Mouse (Mus musculus): ENCODE measurements around the gene Rab5b. TPM values are rescaled to one million over a fixed set of nuclear protein-coding genes. Genes with fewer than 3 reads are reported as not detected.

Gene Rab5b
- total and polyA plus RNA-seq, 3 experiments: 68.9 to 80.0 (median 72.8) TPM

DNA sequence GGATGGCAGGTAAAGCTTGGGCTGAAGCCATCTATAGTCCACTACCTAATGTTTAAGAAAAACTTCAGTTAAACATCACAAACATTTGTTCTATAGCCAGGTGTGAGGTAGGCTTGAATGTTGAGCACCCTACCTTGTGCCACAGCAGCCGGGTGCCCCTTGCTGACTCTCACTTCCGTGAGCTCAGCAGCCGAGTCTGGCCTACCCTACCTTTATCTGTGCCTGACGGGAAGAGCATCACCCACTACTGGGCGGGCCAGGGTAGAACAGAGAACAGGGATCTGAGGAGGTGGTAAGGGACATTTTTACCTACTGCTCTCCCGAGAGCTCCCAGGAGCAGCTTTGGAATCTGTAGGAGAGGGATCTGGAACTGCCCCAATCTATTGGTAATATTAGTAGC lies 53.3 kb downstream of the Rab5b start:
- no peaks in the 10 kb centered on the region for H3K79me2 ChIP-seq (replicated peaks; ENCODE audit: control insufficient read depth, insufficient read depth, low read length)
- DNase-seq: no peak
- peaks cover 3% of the 10 kb centered on the region for H3K4me1 ChIP-seq (ENCODE audit: control insufficient read depth, insufficient read depth, low read length)
- no peak overlapping the region for H3K9ac ChIP-seq (ENCODE audit: low read depth, low read length)
- no peak for TF ChIP-seq CTCF (IDR thresholded peaks at IDR 0.05)
- TF ChIP-seq POLR2A (IDR thresholded peaks at IDR 0.05; ENCODE audit: insufficient read depth, low read depth, low read length): no peak
- no peak for TF ChIP-seq EP300 (IDR thresholded peaks at IDR 0.05; ENCODE audit: insufficient read depth, low read depth, low read length)
- no peaks in the 10 kb centered on the region for H3K36me3 ChIP-seq (ENCODE audit: control insufficient read depth, insufficient read depth, low read length)
- H3K4me3 ChIP-seq: no peak overlapping the region
- 82% methylated on average over 6 of the region's 6 CpGs for WGBS
- intact Hi-C loops (cut with DNase I): no loop called here
- no peak overlapping the region for H3K27ac ChIP-seq
- no peaks in the 10 kb centered on the region for H3K27me3 ChIP-seq (ENCODE audit: control insufficient read depth, insufficient read depth, low read length)

DNA sequence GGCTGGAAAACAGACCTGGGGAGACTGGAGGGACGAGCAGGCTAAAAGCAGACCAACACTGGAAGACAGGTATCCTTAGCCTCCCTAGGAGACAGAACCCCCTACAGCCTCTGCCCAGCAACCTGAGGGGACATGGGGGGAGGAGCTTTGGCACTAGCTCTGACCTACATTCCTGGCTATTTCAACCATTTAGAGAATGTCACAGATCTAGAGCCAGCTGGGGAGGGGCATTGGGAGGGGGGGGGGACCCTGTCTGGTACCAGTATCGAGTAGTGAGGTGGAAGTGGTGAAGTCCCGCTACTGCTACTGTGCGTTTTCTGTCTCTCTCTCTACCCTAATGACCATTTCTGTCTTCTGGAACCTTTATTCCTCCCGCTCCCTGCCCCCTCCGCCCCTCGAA lies 54.2 kb downstream of the Rab5b start:
- no peak for TF ChIP-seq CTCF (IDR thresholded peaks at IDR 0.05)
- TF ChIP-seq POLR2A (IDR thresholded peaks at IDR 0.05; ENCODE audit: insufficient read depth, low read depth, low read length): no peak
- TF ChIP-seq EP300 (IDR thresholded peaks at IDR 0.05; ENCODE audit: insufficient read depth, low read depth, low read length): no peak
- Histone ChIP-seq H3K9ac (ENCODE audit: low read depth, low read length) (no peak overlapping the region), H3K4me3 (no peak overlapping the region), H3K27ac (no peak overlapping the region), H3K4me1 (ENCODE audit: control insufficient read depth, insufficient read depth, low read length) (peaks cover 3% of the 10 kb centered on the region), H3K79me2 (replicated peaks; ENCODE audit: control insufficient read depth, insufficient read depth, low read length) (no peaks in the 10 kb centered on the region), H3K27me3 (ENCODE audit: control insufficient read depth, insufficient read depth, low read length) (no peaks in the 10 kb centered on the region), H3K36me3 (ENCODE audit: control insufficient read depth, insufficient read depth, low read length) (no peaks in the 10 kb centered on the region)
- DNase-seq: no peak
- WGBS: 60% methylated on average over 7 of the region's 7 CpGs
- intact Hi-C loops (cut with DNase I): no loop called here

DNA sequence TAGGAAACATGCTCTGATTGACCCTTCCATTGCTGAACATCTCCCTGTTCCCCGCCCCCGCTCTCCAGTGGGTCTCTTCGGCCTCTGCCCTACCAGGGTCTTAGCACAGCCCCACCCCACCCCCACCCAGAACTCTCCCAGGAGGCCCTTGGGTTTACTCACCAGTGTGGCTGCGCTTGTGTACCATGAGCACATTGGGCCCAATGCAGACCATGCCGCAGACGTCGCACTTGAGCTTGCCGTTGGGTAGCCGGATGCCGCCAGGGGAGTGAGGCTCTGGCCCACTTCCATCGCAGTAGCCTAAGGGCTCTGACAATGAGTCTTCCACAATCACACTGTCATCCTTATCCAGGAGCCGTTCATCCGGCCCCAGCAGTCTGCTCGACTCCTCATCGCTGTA lies 55.2 kb downstream of the Rab5b start:
- Histone ChIP-seq H3K4me3 (no peak overlapping the region), H3K27me3 (ENCODE audit: control insufficient read depth, insufficient read depth, low read length) (no peaks in the 10 kb centered on the region), H3K9ac (ENCODE audit: low read depth, low read length) (no peak overlapping the region), H3K4me1 (ENCODE audit: control insufficient read depth, insufficient read depth, low read length) (no peaks in the 10 kb centered on the region), H3K27ac (no peak overlapping the region), H3K36me3 (ENCODE audit: control insufficient read depth, insufficient read depth, low read length) (no peaks in the 10 kb centered on the region), H3K79me2 (replicated peaks; ENCODE audit: control insufficient read depth, insufficient read depth, low read length) (no peaks in the 10 kb centered on the region)
- WGBS: 89% methylated on average over 15 of the region's 15 CpGs
- DNase-seq: no peak
- intact Hi-C loops (cut with DNase I): no loop called here
- no peak for TF ChIP-seq CTCF (IDR thresholded peaks at IDR 0.05)
- TF ChIP-seq POLR2A (IDR thresholded peaks at IDR 0.05; ENCODE audit: insufficient read depth, low read depth, low read length): no peak
- TF ChIP-seq EP300 (IDR thresholded peaks at IDR 0.05; ENCODE audit: insufficient read depth, low read depth, low read length): no peak

DNA sequence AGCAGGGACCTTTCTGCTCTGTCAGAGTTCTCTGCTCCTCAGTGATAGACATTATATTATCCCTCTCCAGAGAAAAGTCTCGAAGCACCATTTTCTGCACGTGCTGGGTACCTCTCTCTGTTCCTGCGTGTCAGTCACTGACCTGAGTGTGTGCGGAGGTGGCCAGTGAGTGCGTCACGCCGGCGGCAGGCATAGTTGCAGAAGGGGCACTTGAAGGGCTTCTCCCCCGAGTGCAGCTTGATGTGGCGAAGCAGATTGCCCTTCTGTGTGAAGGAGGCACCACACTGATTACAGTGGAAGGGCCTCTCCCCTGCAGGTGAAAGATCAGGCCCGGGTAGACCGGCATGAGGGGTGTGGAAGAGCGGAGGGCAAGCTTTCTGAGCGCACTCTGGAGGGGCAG lies 56.1 kb downstream of the Rab5b start:
- WGBS: 82% methylated on average over 14 of the region's 14 CpGs
- TF ChIP-seq EP300 (IDR thresholded peaks at IDR 0.05; ENCODE audit: insufficient read depth, low read depth, low read length) (no peak), POLR2A (IDR thresholded peaks at IDR 0.05; ENCODE audit: insufficient read depth, low read depth, low read length) (no peak), CTCF (IDR thresholded peaks at IDR 0.05) (no peak)

DNA sequence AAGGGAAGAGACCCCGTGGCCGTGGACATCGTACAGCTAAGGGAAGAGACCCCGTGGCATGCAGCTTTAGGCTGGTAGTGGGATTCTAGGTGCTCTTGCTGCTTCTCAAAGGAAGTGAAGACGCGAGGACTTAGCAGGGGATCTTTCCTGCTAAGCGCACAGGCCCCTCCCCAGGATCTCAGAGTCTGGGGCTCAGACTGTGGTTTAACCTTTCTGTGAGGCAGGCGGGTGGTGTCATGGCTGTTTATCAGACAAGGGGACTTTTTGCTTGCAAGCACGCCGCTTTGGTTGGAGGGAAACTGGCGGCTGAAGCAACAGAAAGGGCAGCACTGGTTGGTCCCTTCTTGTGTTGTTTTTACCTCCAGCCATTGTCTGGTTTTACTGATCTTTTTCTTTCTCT lies 59.1 kb downstream of the Rab5b start:
- Histone ChIP-seq H3K79me2 (replicated peaks; ENCODE audit: control insufficient read depth, insufficient read depth, low read length) (no peaks in the 10 kb centered on the region), H3K4me3 (no peak overlapping the region), H3K9ac (ENCODE audit: low read depth, low read length) (no peak overlapping the region), H3K27me3 (ENCODE audit: control insufficient read depth, insufficient read depth, low read length) (no peaks in the 10 kb centered on the region), H3K36me3 (ENCODE audit: control insufficient read depth, insufficient read depth, low read length) (no peaks in the 10 kb centered on the region), H3K4me1 (ENCODE audit: control insufficient read depth, insufficient read depth, low read length) (no peaks in the 10 kb centered on the region), H3K27ac (no peak overlapping the region)
- DNase-seq: no peak
- TF ChIP-seq EP300 (IDR thresholded peaks at IDR 0.05; ENCODE audit: insufficient read depth, low read depth, low read length): no peak
- no peak for TF ChIP-seq POLR2A (IDR thresholded peaks at IDR 0.05; ENCODE audit: insufficient read depth, low read depth, low read length)
- 19% methylated on average over 11 of the region's 11 CpGs for WGBS
- intact Hi-C loops (cut with DNase I): no loop called here

More for the DNA sequence above, 56.1 kb downstream of the Rab5b start:
- Histone ChIP-seq H3K27ac (no peak overlapping the region), H3K4me3 (no peak overlapping the region), H3K27me3 (ENCODE audit: control insufficient read depth, insufficient read depth, low read length) (no peaks in the 10 kb centered on the region), H3K4me1 (ENCODE audit: control insufficient read depth, insufficient read depth, low read length) (no peaks in the 10 kb centered on the region), H3K36me3 (ENCODE audit: control insufficient read depth, insufficient read depth, low read length) (no peaks in the 10 kb centered on the region), H3K79me2 (replicated peaks; ENCODE audit: control insufficient read depth, insufficient read depth, low read length) (no peaks in the 10 kb centered on the region), H3K9ac (ENCODE audit: low read depth, low read length) (no peak overlapping the region)
- no peak for DNase-seq
- intact Hi-C loops (cut with DNase I): no loop called here

DNA sequence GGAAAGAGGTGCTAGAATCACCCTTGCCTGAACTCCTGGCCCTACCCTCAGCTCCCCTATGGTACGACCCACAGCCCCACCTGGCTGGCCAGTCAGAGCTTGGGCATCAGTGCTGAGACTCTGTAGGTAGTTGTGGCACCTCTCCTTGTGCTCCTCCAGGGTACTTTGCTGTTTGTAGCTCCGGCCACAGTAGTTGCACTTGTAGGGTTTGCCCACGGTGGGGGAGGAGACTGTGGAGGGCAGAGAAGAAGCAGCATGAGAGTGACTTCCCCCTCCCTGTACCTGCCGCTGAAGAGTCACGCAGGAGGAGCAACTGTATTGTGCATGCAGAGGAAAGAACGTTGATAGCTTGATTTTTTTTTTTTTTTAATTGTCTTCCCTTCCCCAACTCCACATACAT lies 59.5 kb downstream of the Rab5b start:
- 48% methylated on average over 6 of the region's 6 CpGs for WGBS
- no peaks in the 10 kb centered on the region for H3K27me3 ChIP-seq (ENCODE audit: control insufficient read depth, insufficient read depth, low read length)
- no peak for DNase-seq
- H3K9ac ChIP-seq (ENCODE audit: low read depth, low read length): no peak overlapping the region
- no peaks in the 10 kb centered on the region for H3K36me3 ChIP-seq (ENCODE audit: control insufficient read depth, insufficient read depth, low read length)
- H3K4me3 ChIP-seq: no peak overlapping the region
- no peak overlapping the region for H3K27ac ChIP-seq
- H3K79me2 ChIP-seq (replicated peaks; ENCODE audit: control insufficient read depth, insufficient read depth, low read length): no peaks in the 10 kb centered on the region
- intact Hi-C loops (cut with DNase I): no loop called here
- H3K4me1 ChIP-seq (ENCODE audit: control insufficient read depth, insufficient read depth, low read length): no peaks in the 10 kb centered on the region
- TF ChIP-seq EP300 (IDR thresholded peaks at IDR 0.05; ENCODE audit: insufficient read depth, low read depth, low read length): no peak
- no peak for TF ChIP-seq POLR2A (IDR thresholded peaks at IDR 0.05; ENCODE audit: insufficient read depth, low read depth, low read length)
- TF ChIP-seq CTCF (IDR thresholded peaks at IDR 0.05): no peak

Measured in heart, adult 2 months (tissue).